Mouse (Mus musculus): ENCODE data around the gene Hspa5. TPM values are rescaled to one million over a fixed set of nuclear protein-coding genes. Genes with fewer than 3 reads are reported as not detected.
"Not testable (repeated sequence)": the region's sequence is repeated elsewhere in the genome, so short reads cannot be mapped to it uniquely, and the experiment has no call there.

Hspa5 gene
- total RNA-seq, 2 experiments from 2014 or later, result 138 to 213 TPM

- DNase-seq (ENCODE audit: low spot score), result no peak
Measured at GRCm38 (mm10) chr2:34770049-34770448, 1.7 kb upstream of the Hspa5 start.

DNA sequence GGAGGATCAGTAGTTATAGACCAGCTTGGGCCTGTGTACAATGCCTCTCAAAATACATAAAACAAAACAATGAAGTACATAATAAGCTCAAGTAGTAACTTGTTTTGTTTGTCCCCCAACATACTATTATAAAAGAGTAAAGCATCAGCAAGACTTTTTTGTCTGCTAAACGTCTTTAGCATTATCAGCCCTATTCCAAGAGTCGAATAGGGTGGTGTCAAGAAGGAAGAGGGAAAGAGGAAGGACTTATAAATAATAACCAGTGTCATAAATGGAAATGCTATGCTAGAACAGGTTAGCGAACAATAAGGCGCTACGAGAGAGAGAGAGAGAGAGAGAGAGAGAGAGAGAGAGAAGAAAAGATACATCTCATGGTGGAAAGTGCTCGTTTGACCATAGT lies 819 bp upstream of the Hspa5 start:
- DNase-seq (ENCODE audit: low spot score), result no peak

DNA sequence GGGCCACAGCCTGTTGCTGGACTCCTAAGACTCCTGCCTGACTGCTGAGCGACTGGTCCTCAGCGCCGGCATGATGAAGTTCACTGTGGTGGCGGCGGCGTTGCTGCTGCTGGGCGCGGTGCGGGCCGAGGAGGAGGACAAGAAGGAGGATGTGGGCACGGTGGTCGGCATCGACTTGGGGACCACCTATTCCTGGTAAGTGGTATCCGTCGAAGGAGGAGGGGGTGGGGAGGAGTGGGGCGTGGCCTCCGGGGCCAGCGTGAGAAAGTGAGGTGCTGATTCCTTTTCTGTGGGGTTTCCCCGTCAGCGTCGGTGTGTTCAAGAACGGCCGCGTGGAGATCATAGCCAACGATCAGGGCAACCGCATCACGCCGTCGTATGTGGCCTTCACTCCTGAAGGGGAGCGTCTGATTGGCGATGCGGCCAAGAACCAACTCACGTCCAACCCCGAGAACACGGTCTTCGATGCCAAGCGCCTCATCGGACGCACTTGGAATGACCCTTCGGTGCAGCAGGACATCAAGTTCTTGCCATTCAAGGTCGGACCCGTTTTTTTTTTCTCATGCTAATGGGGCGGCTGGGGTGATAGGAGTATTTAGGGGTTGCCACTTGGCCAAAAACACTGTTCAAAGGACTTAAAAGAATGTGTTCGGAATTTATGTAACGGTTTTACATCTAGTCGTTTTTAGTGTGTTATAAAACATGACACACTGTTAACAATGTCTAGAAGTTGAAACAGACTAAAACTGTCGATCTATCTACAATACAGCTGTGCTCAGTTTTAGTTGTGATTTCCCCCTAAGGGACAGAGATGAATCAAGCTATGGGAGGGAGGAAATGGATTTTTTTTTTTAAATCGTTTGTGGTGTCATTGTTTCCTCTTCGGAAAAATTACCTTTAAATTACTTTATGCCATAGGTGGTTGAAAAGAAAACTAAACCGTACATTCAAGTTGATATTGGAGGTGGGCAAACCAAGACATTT lies 774 bp downstream of the Hspa5 start:
- peak; percentile 31 for DNase-seq (ENCODE audit: low spot score)

GRCm38 (mm10) chr2:34773673-34774072 lies 1.9 kb downstream of the Hspa5 start:
- DNase-seq (ENCODE audit: low spot score), result no peak

DNA sequence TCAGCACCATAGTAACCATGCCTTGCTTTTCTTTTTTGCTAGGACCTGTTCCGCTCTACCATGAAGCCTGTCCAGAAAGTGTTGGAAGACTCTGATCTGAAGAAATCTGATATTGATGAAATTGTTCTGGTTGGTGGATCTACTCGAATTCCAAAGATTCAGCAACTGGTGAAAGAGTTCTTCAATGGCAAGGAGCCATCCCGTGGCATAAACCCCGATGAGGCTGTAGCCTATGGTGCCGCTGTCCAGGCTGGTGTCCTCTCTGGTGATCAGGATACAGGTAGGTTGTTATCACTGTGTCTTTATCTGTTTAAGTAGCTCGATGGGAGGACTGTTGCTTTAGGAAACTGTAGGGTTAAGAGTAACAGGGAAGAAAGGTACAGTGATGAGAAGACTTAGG lies 2.7 kb downstream of the Hspa5 start:
- no peak for DNase-seq (ENCODE audit: low spot score)

DNA sequence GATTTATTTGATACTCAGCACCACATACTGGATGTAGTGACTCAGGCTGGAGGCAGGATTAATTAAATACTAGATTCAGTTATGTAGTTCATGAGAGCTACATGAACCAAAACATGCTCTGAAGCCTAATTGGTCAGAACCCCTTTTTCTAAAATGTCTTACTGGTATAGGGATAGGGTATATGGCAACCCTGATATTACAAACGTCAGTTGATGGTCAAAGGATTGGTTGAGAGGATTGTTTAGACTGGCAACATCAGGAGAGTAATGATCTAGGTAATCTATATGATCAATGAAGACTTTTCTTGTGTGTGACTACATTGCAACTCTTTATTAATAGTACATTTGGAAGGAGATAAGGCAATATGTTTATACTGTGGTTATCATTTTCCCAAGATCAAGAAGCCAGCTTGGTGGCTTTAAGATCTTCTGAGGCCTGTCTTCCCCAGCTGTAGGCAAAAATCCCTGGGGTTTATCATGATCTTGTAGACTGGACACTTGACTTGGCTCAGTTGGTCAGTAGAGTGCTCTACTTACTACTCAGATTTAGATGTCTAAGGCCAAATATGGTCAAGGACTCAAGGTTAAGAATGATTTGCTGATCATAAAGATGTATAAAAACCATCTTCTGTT lies 5.6 kb downstream of the Hspa5 start:
- DNase-seq (ENCODE audit: low spot score), result no peak

GRCm38 (mm10) chr2:34783064-34784020 lies 11.6 kb downstream of the Hspa5 start:
- no peak for DNase-seq (ENCODE audit: low spot score)

DNA sequence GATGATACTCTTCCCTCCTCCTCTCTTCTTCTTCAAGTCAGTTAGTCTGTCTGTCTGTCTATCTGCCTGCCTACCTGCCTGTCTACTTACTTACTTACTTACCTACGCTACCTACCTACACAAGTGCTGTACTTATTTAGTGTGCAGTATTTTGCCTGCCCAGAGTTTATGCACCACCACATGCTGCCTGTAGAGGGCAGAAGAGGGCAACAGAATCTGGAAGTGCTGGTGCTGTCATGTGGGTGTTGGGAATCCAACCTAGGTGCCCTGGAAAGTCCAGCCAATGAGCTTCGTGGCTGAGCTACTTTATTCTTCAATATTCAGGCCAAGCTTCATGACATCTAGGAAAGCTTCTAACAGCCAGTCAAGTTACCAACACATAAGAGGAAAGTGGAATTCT lies 12.3 kb downstream of the Hspa5 start:
- peak; percentile 54 for DNase-seq (ENCODE audit: low spot score)

GRCm38 (mm10) chr2:34790282-34790681 lies 18.5 kb downstream of the Hspa5 start:
- DNase-seq (ENCODE audit: low spot score), result no peak

DNA sequence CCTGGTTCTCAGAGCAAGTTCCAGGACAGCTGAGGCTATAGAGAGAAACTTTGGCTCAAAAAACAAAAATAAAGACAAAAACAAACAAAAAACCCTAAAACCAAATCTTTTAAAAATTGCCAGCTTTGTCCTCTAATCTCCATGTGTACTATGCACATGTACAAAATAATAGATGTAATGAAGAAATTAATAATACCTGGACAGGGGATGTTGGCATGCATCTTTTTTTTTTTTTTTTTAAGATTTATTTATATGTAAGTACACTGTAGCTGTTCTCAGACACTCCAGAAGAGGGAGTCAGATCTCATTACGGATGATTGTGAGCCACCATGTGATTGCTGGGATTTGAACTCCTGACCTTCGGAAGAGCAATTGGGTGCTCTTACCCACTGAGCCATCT lies 20.8 kb downstream of the Hspa5 start:
- DNase-seq (ENCODE audit: low spot score), result not testable (repeated sequence)

DNA sequence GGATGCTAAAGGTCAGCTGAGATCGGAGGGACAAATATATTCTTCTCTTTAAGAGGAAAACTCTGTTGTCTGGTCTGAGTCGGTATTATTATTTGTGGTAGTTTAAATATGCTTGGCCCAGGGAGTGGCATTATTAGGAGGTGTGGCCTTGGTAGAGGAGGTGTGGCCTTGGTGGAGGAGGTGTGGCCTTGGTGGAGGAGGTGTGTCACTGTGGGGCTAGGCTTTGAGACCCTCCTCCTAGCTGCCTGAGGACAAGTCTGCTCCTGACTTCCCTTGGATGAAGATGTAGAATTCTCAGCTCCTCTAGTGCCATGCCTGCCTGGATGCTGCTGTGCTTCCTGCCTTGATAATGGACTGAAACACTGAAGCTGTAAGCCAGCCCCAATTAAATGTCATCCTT lies 22.7 kb downstream of the Hspa5 start:
- DNase-seq (ENCODE audit: low spot score), result no peak

DNA sequence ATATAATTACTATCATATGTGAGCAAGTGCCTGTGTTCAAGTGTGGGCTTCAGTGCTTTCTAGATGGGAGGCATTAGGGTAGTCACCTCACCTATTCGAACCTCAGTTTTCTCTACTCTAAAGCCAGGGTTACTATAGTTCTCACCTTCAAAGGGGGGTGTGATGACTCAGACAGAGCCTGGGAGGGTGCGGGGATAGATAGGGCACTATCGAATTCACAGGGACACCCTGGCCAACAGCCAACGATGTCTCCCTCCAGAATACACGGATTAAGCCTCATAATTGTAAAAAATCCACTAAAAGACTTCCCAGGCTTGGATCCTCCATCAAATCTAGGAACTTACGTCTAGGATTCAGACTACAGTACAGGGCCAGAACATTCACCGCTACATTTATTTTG lies 23.7 kb downstream of the Hspa5 start:
- no peak for DNase-seq (ENCODE audit: low spot score)

- DNase-seq (ENCODE audit: low spot score), result peak; percentile 81
Measured at GRCm38 (mm10) chr2:34799357-34800256, 27.8 kb downstream of the Hspa5 start, which contains the start of gene Rabepk. Gene Rabepk (minus strand): TSS chr2:34799912.

DNA sequence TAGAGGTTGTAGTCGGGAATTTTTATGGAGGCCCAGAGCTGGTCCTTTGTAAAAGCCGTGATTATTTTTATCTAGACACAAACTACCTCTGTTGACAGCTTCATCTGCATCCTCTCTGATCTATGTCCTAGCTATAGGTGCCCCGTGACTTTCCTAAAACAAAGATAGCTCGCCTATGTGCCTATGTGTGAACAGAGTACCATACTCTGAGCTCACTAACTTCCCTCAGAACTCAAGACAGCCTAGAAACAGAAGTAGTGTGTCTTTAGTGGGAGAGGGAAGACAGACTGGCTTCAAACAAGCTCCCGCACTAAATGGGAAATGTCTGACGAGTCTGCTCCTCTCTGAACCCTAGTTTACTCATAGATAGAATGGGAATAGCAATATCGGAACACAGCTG lies 28.6 kb downstream of the Hspa5 start:
- DNase-seq (ENCODE audit: low spot score), result no peak

DNA sequence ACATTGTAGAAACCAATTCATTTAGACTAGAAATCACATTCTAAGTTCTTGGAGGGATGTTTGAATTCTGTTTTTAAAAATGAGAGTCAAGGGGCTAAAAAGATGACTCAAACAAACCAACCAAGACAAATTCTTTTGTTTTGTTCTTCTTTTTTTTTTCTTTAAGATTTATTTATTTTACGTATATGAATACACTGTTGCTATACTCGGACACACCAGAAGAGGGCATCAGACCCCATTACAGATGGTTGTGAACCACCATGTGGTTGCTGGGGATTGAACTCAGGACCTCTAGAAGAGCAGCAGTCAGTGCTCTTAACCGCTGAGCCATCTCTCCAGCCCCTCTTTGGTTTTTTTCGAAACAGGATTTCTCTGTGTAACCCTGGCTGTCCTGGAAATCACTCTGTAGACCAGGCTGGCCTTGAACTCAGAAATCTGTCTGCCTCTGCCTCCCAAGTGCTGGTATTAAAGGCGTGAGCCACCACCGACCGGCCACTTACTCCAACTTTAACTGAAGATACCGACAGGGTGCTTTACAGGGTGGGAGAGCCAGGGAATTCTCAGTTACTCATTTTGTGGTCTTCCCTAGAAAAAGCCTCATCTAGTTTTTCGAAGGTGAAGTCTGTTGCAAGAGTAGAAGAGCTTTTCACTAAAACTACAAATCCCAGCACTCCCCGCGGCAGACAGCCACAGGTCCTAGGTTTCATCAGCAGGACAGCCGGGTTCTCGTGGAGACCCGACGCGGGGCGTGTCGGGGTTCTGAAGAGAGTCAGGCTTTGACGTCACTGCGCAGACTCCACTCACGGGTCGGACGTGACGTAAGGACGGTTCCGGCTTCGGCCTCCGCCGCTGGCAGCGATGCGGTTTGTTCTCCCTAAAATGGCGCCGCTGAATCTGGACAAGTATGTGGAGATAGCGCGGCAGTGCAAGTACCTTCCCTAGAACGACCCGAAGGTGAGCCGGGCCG lies 30.0 kb downstream of the Hspa5 start:
- peak; percentile 98 for DNase-seq (ENCODE audit: low spot score)

GRCm38 (mm10) chr2:34802565-34803245 lies 30.9 kb downstream of the Hspa5 start:
- peak; percentile 22 for DNase-seq (ENCODE audit: low spot score)

- DNase-seq (ENCODE audit: low spot score), result no peak
Measured at GRCm38 (mm10) chr2:34803746-34804145, 32.0 kb downstream of the Hspa5 start.

- DNase-seq (ENCODE audit: low spot score), result no peak
Measured at GRCm38 (mm10) chr2:34804172-34804571, 32.4 kb downstream of the Hspa5 start.

DNA sequence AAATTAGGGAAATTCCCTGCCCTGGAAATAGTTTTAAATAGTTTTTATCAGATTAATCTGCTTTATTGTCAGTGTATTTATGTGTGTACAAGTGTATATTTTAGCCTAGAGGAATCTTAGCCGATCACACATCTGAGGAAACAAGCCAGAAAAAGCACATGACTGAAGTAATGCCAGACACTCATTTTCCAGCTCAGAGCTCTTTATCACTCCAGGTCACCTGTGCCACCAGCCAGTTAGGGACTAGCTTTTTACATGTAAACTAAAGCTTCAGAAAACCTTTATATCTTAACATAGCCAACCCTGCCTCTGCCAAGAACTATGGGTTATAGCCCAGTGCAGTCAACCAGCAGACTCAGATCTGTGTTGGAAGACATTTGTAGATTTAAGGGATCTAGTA lies 33.0 kb downstream of the Hspa5 start:
- no peak for DNase-seq (ENCODE audit: low spot score)

All from gastrocnemius, adult 18-20 months (tissue).